ENCODE assay signal across 8 mouse cellular contexts in genomic region chr9:59281871-59282682, GRCm38 (mm10). TPM values are rescaled to one million over a fixed set of nuclear protein-coding genes. Genes with fewer than 3 reads are reported as not detected.
DNase-seq lines count a peak whose midpoint lies in the region; ATAC-seq and TF ChIP-seq lines count a peak whose summit lies in the region.

No protein-coding gene starts in this region.

- WGBS in heart, embryonic 13.5 days = 43% methylated on average over 25 of the region's 27 CpGs
- WGBS in kidney, postnatal 0 days = 39% methylated on average over 26 of the region's 27 CpGs
- WGBS in liver, embryonic 12.5 days (ENCODE audit: insufficient replicate concordance) = 53% methylated on average over 19 of the region's 27 CpGs

- H3K27ac ChIP-seq in heart, embryonic 13.5 days (replicated peaks) = no peak overlapping the region
- H3K27ac ChIP-seq in kidney, postnatal 0 days = no peak overlapping the region
- no peak overlapping the region for H3K27ac ChIP-seq in liver, embryonic 12.5 days

- no peaks in the 10 kb centered on the region for H3K27me3 ChIP-seq in heart, embryonic 13.5 days (replicated peaks)
- no peaks in the 10 kb centered on the region for H3K27me3 ChIP-seq in kidney, postnatal 0 days (ENCODE audit: insufficient read depth, low read length)
- H3K27me3 ChIP-seq in liver, embryonic 12.5 days (replicated peaks) = no peaks in the 10 kb centered on the region
- H3K27me3 ChIP-seq in splenic B cell, adult 2 months (ENCODE audit: control insufficient read depth, insufficient read depth, low read length, poor library complexity, severe bottlenecking) = no peaks in the 10 kb centered on the region

- H3K4me2 ChIP-seq in heart, embryonic 13.5 days = peak overlapping the region; percentile 56
- H3K4me2 ChIP-seq in kidney, postnatal 0 days (ENCODE audit: low read length) = peak overlapping the region; percentile 34; the same call in 1 of the 2 replicates
- H3K4me2 ChIP-seq in liver, embryonic 12.5 days = peak overlapping the region; percentile 42

- peaks cover 4% of the 10 kb centered on the region; the same call in 1 of the 2 replicates for H3K4me1 ChIP-seq in heart, embryonic 13.5 days
- no peaks in the 10 kb centered on the region for H3K4me1 ChIP-seq in kidney, postnatal 0 days (replicated peaks; ENCODE audit: insufficient read depth, low read length)
- H3K4me1 ChIP-seq in liver, embryonic 12.5 days = peaks cover 31% of the 10 kb centered on the region

- peak; percentile 80 for DNase-seq in CD4-positive helper T cell, adult 2 months (ENCODE audit: low read depth, low spot score)
- peak; percentile 92 for DNase-seq in brain, adult 2 months (ENCODE audit: low read depth, low spot score)
- DNase-seq in kidney, postnatal 0 days (ENCODE audit: low spot score) = peak; percentile 80
- DNase-seq in natural killer cell, adult 2 months (ENCODE audit: low spot score in 2 of 2) = peak; percentile 40 to 69
- DNase-seq in splenic B cell, adult 2 months (ENCODE audit: low read depth, low spot score) = peak; percentile 83

- H3K9ac ChIP-seq in heart, embryonic 13.5 days = no peak overlapping the region
- H3K9ac ChIP-seq in kidney, postnatal 0 days (ENCODE audit: low read depth, low read length) = no peak overlapping the region
- H3K9ac ChIP-seq in liver, embryonic 12.5 days = no peak overlapping the region

- ATAC-seq in erythroid progenitor cell, adult 5-6 weeks (replicated peaks; ENCODE audit: low FRiP score, poor library complexity, severe bottlenecking) = peak; percentile 75
- no peak for ATAC-seq in heart, embryonic 13.5 days (ENCODE audit: extremely low read depth, insufficient number of reproducible peaks, low FRiP score, low TSS enrichment)
- peak; percentile 54; the same call in 1 of the 2 replicates for ATAC-seq in kidney, postnatal 0 days (replicated peaks; ENCODE audit: low FRiP score, low read depth)
- ATAC-seq in liver, embryonic 12.5 days = no peak

- H3K4me3 ChIP-seq in heart, embryonic 13.5 days = peak overlapping the region; percentile 31
- H3K4me3 ChIP-seq in kidney, postnatal 0 days (replicated peaks; ENCODE audit: low read depth, low read length) = no peak overlapping the region
- no peak overlapping the region for H3K4me3 ChIP-seq in liver, embryonic 12.5 days

- TF ChIP-seq CTCF in kidney, postnatal 0 days (IDR thresholded peaks at IDR 0.05; ENCODE audit: low read depth) = peak; percentile 85

- H3K9me3 ChIP-seq in heart, embryonic 13.5 days = no peaks in the 10 kb centered on the region
- H3K9me3 ChIP-seq in kidney, postnatal 0 days (replicated peaks; ENCODE audit: low read length) = no peaks in the 10 kb centered on the region
- H3K9me3 ChIP-seq in liver, embryonic 12.5 days (replicated peaks) = no peaks in the 10 kb centered on the region

- no peaks in the 10 kb centered on the region for H3K36me3 ChIP-seq in heart, embryonic 13.5 days
- H3K36me3 ChIP-seq in kidney, postnatal 0 days (ENCODE audit: insufficient read depth, low read length) = no peaks in the 10 kb centered on the region
- no peaks in the 10 kb centered on the region for H3K36me3 ChIP-seq in liver, embryonic 12.5 days
- no peaks in the 10 kb centered on the region for H3K36me3 ChIP-seq in splenic B cell, adult 2 months (ENCODE audit: control insufficient read depth, insufficient read depth, low read length, poor library complexity, severe bottlenecking)

RNA-seq across cellular contexts. Expression of gene Adpgk, which starts 9.3 kb away (rescaled TPM):
- total RNA-seq in erythroid progenitor cell, adult 5-6 weeks (2015; ENCODE audit: low replicate concordance) = 74.6 and 79.6 TPM in 2 replicates
- total RNA-seq in erythroid progenitor cell, adult 5-6 weeks (2017; ENCODE audit: low replicate concordance) = 35.3 and 57.7 TPM in 2 replicates
- 24.1 and 24.7 TPM in 2 replicates for polyA plus RNA-seq in heart, embryonic 13.5 days (2015; fragmentation: Nextera tagmentation; extraction: Ambion mirVana)
- 26.0 and 26.9 TPM in 2 replicates for polyA plus RNA-seq in kidney, postnatal 0 days (2015; fragmentation: Nextera tagmentation; extraction: Ambion mirVana)
- polyA plus RNA-seq in liver, embryonic 12.5 days (2016; fragmentation: Nextera tagmentation; extraction: Ambion mirVana) = 27.4 and 28.8 TPM in 2 replicates

Comparison
In these comparisons a context has a peak if more than half of its experiments do, and no peak if none do; other contexts are left out.
1. ATAC-seq: peak in erythroid progenitor cell, adult 5-6 weeks (single experiment) and kidney, postnatal 0 days (single experiment); none in heart, embryonic 13.5 days (single experiment) and liver, embryonic 12.5 days (single experiment).
2. Peak in every context shown above with its lines, with median percentiles within 50 percentile points of each other: DNase-seq and H3K4me2 ChIP-seq.